Mouse (Mus musculus): ENCODE data around the gene Tmtc1. TPM values are rescaled to one million over a fixed set of nuclear protein-coding genes. Genes with fewer than 3 reads are reported as not detected.

The Tmtc1 gene
- total and polyA plus RNA-seq, 2 experiments from 2014 or later, result 2.0 to 29.4 TPM

DNA sequence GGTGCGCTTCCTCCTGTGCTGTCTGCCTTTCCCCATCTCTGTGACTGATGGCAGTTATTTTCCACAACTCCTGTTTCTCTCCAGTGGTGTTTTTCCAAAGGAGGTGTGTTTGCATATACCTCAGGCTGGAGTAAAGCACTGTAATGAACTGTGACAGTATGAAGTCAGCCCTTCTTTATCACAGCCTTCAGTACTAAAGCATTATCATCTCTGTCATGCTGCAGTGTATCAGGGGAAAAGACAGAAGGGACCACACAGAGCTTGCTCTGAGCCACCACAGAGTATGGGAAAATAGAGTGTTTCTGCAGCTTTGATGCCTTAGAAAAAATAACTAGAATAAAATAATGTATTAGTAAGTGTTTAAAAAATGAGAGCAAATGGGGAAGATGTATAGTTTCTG, 81.0 kb downstream of the Tmtc1 start:
- no peak for ATAC-seq (ENCODE audit: low FRiP score)
- Histone ChIP-seq H3K27me3 (ENCODE audit: insufficient read depth, low read length) (no peaks in the 10 kb centered on the region), H3K9me3 (ENCODE audit: low read length) (no peaks in the 10 kb centered on the region), H3K4me1 (ENCODE audit: insufficient read depth, low read length) (no peaks in the 10 kb centered on the region), H3K36me3 (ENCODE audit: insufficient read depth, low read length) (no peaks in the 10 kb centered on the region), H3K27ac (ENCODE audit: low read depth, low read length) (no peak overlapping the region), H3K4me2 (ENCODE audit: low read depth, low read length, poor library complexity, severe bottlenecking) (no peak overlapping the region), H3K4me3 (ENCODE audit: low read depth, low read length) (no peak overlapping the region), H3K9ac (replicated peaks; ENCODE audit: low read length, poor library complexity, severe bottlenecking) (no peak overlapping the region)
- TF ChIP-seq CTCF (IDR thresholded peaks at IDR 0.05), result no peak
- DNase-seq (ENCODE audit: low spot score), result no peak
- WGBS, result 86% methylated on average over 1 of the region's 1 CpGs

DNA sequence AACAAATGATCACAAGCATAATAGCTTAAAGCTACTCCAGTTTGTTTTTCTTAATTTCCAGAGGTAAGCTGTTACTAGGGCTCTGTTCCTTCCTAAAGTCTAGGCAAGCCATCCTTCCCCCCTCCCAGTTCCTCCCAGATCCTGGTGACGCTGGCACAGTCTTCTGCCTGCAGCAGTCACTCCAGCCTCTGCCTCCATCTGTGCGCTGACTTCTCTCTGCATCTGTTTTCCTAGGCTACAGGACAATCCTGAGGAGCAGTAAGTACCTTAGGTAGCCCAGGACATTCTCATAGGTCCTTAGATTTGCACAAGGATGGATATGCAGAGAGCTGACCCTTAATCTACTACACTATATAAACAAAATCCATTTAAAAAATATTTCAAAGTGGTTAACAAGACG, 81.7 kb downstream of the Tmtc1 start:
- H3K9ac ChIP-seq (replicated peaks; ENCODE audit: low read length, poor library complexity, severe bottlenecking), result no peak overlapping the region
- WGBS, result 65% methylated on average over 3 of the region's 3 CpGs
- no peak for TF ChIP-seq CTCF (IDR thresholded peaks at IDR 0.05)
- H3K36me3 ChIP-seq (ENCODE audit: insufficient read depth, low read length), result no peaks in the 10 kb centered on the region
- H3K9me3 ChIP-seq (ENCODE audit: low read length), result no peaks in the 10 kb centered on the region
- ATAC-seq (ENCODE audit: low FRiP score), result no peak
- H3K27me3 ChIP-seq (ENCODE audit: insufficient read depth, low read length), result no peaks in the 10 kb centered on the region
- H3K4me1 ChIP-seq (ENCODE audit: insufficient read depth, low read length), result no peaks in the 10 kb centered on the region
- no peak overlapping the region for H3K4me3 ChIP-seq (ENCODE audit: low read depth, low read length)
- no peak for DNase-seq (ENCODE audit: low spot score)
- H3K27ac ChIP-seq (ENCODE audit: low read depth, low read length), result no peak overlapping the region
- no peak overlapping the region for H3K4me2 ChIP-seq (ENCODE audit: low read depth, low read length, poor library complexity, severe bottlenecking)

DNA sequence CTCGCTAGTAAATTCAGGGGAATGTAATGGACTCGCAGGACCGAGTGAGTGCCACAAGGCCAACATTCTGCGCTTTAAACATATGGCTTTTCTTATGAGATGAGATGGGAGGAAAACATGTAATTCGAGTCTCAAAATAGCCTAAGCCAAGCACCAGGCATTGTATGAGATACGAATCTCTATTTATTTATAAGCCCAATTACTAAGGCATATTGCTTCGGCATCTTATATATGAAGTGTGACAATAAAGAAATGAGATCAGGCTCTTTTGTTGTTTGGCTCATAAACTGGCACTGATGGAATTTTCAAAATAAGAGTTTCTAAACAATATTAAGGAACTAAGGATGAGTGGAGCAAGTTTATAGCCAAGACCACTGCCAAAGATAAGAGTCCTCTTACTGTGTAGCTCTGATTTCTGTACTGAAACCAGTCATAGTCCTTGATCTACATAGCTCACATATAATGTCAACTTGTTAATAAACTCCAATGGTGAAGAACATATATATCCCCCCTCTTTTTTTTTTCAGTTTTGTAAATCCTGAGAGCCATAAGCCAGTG, 84.8 kb downstream of the Tmtc1 start:
- no peak for TF ChIP-seq CTCF (IDR thresholded peaks at IDR 0.05)
- H3K4me1 ChIP-seq (ENCODE audit: insufficient read depth, low read length), result no peaks in the 10 kb centered on the region

DNA sequence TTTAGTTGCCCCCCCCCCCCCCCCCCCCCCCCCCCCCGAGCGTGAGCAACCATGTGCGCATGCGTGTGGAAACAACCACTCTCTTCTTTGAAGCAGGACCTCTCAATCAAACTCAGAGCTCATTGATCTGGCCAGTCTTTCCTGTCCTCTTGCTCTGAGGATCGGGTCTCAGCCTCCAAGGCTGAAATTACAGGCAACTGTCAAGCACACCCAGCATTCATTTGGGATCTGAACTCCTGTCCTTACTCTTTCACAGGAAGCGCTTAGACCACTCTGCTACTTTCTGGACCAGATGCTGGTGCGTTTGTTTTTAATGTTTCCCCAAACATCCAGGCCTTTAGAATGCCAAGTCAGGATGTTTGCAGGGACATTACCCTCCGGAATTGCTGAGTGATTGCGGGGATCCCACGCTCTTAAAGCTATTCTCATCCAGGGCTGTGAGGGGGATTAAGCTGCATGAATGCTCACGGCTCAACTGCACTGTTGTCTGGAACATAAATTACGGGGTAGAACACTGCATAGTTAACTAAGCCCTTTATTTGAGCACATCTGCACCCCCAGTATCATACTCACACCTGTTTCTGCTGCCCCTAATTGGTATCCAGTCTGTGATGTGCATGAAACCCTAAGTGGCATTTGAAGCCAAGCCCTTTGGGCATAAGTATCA, 85.5 kb downstream of the Tmtc1 start:
- H3K9ac ChIP-seq (replicated peaks; ENCODE audit: low read length, poor library complexity, severe bottlenecking), result no peak overlapping the region
- H3K4me3 ChIP-seq (ENCODE audit: low read depth, low read length), result no peak overlapping the region
- no peak overlapping the region for H3K4me2 ChIP-seq (ENCODE audit: low read depth, low read length, poor library complexity, severe bottlenecking)
- DNase-seq (ENCODE audit: low spot score), result no peak
- H3K4me1 ChIP-seq (ENCODE audit: insufficient read depth, low read length), result no peaks in the 10 kb centered on the region
- H3K36me3 ChIP-seq (ENCODE audit: insufficient read depth, low read length), result 0 out of 2 replicates have a peak, but pooled peaks cover 3% of the 10 kb centered on the region
- H3K27ac ChIP-seq (ENCODE audit: low read depth, low read length), result no peak overlapping the region
- no peak for TF ChIP-seq CTCF (IDR thresholded peaks at IDR 0.05)
- H3K9me3 ChIP-seq (ENCODE audit: low read length), result no peaks in the 10 kb centered on the region
- ATAC-seq (ENCODE audit: low FRiP score), result no peak
- H3K27me3 ChIP-seq (ENCODE audit: insufficient read depth, low read length), result no peaks in the 10 kb centered on the region
- WGBS, result 37% methylated on average over 8 of the region's 12 CpGs

More for the DNA sequence above, 84.8 kb downstream of the Tmtc1 start:
- Histone ChIP-seq H3K9ac (replicated peaks; ENCODE audit: low read length, poor library complexity, severe bottlenecking) (no peak overlapping the region), H3K9me3 (ENCODE audit: low read length) (no peaks in the 10 kb centered on the region), H3K4me2 (ENCODE audit: low read depth, low read length, poor library complexity, severe bottlenecking) (no peak overlapping the region), H3K4me3 (ENCODE audit: low read depth, low read length) (no peak overlapping the region), H3K27me3 (ENCODE audit: insufficient read depth, low read length) (no peaks in the 10 kb centered on the region), H3K36me3 (ENCODE audit: insufficient read depth, low read length) (0 out of 2 replicates have a peak, but pooled peaks cover 3% of the 10 kb centered on the region), H3K27ac (ENCODE audit: low read depth, low read length) (no peak overlapping the region)
- DNase-seq (ENCODE audit: low spot score), result no peak
- ATAC-seq (ENCODE audit: low FRiP score), result no peak
- WGBS, result 80% methylated on average over 7 of the region's 7 CpGs

DNA sequence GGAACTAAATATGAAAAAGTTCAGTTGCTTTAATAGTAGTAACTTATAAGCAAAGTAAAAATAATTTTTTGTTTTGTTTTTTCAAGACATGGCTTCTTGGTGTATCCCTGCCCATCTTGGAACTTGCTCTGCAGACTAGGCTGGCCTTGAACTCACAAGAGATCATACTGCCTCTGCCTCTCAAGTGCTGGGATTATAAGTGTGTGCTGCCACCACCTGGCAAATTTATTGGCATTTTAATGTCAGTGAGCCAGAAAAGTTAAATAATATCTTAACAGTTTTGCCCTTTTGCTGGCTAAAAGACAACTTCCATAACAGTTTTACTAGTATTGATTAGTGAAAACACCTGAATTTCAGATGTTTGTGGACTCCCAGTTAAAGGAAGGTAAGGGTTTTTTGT, 88.0 kb downstream of the Tmtc1 start:
- H3K36me3 ChIP-seq (ENCODE audit: insufficient read depth, low read length), result 0 out of 2 replicates have a peak, but pooled peaks cover 3% of the 10 kb centered on the region

More for the DNA sequence above, 88.0 kb downstream of the Tmtc1 start:
- Histone ChIP-seq H3K9ac (replicated peaks; ENCODE audit: low read length, poor library complexity, severe bottlenecking) (no peak overlapping the region), H3K4me1 (ENCODE audit: insufficient read depth, low read length) (no peaks in the 10 kb centered on the region), H3K4me3 (ENCODE audit: low read depth, low read length) (no peak overlapping the region), H3K27me3 (ENCODE audit: insufficient read depth, low read length) (no peaks in the 10 kb centered on the region), H3K9me3 (ENCODE audit: low read length) (no peaks in the 10 kb centered on the region), H3K27ac (ENCODE audit: low read depth, low read length) (no peak overlapping the region), H3K4me2 (ENCODE audit: low read depth, low read length, poor library complexity, severe bottlenecking) (no peak overlapping the region)
- 0 out of 2 replicates have a peak, but pooled peaks have one; percentile 6 for TF ChIP-seq CTCF (IDR thresholded peaks at IDR 0.05)
- DNase-seq (ENCODE audit: low spot score) (no peak), ATAC-seq (ENCODE audit: low FRiP score) (no peak)

All from midbrain, postnatal 0 days (tissue).